Mouse (Mus musculus) mouse trophoblast stem cell (cell line): ENCODE data around the gene Mmp15.

ENCODE experiments used
- in situ Hi-C, 2 experiments: fragments of 300-500 bp; cut with MseI, MboI; formaldehyde crosslinking; loops; 2 replicates in 1 of 2; 3 replicates in 1 of 2; pipeline ENCODE4 v1.15.1; 2025

Gene Mmp15

GRCm38 (mm10) chr8:95352151-95352870 lies at the start of gene Mmp15:
Mmp15 (plus strand) TSS chr8:95352268.
- in situ Hi-C loops: loop anchor here (5.0 to 10.0 kb wide), 2 partner anchors 72 to 75 kb away; no protein-coding TSS in a partner anchor

GRCm38 (mm10) chr8:95302410-95302809 lies 49.7 kb upstream of the Mmp15 start:
- in situ Hi-C loops: no loop called here

GRCm38 (mm10) chr8:95305526-95305925 lies 46.5 kb upstream of the Mmp15 start:
- in situ Hi-C loops: loop anchor here in 1 of 2 experiments (5.0 kb wide), 1 partner anchor 48 kb away; no protein-coding TSS in a partner anchor

- in situ Hi-C loops: loop anchor here in 1 of 2 experiments (5.0 kb wide), 1 partner anchor 49 kb away; no protein-coding TSS in a partner anchor
Measured at GRCm38 (mm10) chr8:95306431-95306830, 45.6 kb upstream of the Mmp15 start, which contains the start of gene Cngb1. Cngb1 (minus strand) TSS chr8:95306585.

GRCm38 (mm10) chr8:95310342-95310970 lies 41.6 kb upstream of the Mmp15 start, which contains the start of gene Tepp:
Tepp (plus strand) TSS chr8:95310566.
- in situ Hi-C loops: no loop called here

GRCm38 (mm10) chr8:95312836-95313235 lies 39.2 kb upstream of the Mmp15 start:
- in situ Hi-C loops: no loop called here

- in situ Hi-C loops: no loop called here
Measured at GRCm38 (mm10) chr8:95313857-95314256, 38.2 kb upstream of the Mmp15 start.

- in situ Hi-C loops: no loop called here
Measured at GRCm38 (mm10) chr8:95314707-95315106, 37.4 kb upstream of the Mmp15 start.

GRCm38 (mm10) chr8:95315350-95315749 lies 36.7 kb upstream of the Mmp15 start:
- in situ Hi-C loops: no loop called here

- in situ Hi-C loops: no loop called here
Measured at GRCm38 (mm10) chr8:95320224-95321139, 31.6 kb upstream of the Mmp15 start.

GRCm38 (mm10) chr8:95323201-95323600 lies 28.9 kb upstream of the Mmp15 start:
- in situ Hi-C loops: no loop called here

GRCm38 (mm10) chr8:95324646-95325045 lies 27.4 kb upstream of the Mmp15 start:
- in situ Hi-C loops: no loop called here

GRCm38 (mm10) chr8:95326822-95327221 lies 25.2 kb upstream of the Mmp15 start:
- in situ Hi-C loops: no loop called here

GRCm38 (mm10) chr8:95327866-95328465 lies 24.1 kb upstream of the Mmp15 start:
- in situ Hi-C loops: no loop called here

GRCm38 (mm10) chr8:95330367-95330766 lies 21.7 kb upstream of the Mmp15 start:
- in situ Hi-C loops: no loop called here

- in situ Hi-C loops: no loop called here
Measured at GRCm38 (mm10) chr8:95331156-95331719, 20.8 kb upstream of the Mmp15 start.

- in situ Hi-C loops: no loop called here
Measured at GRCm38 (mm10) chr8:95331720-95332436, 20.2 kb upstream of the Mmp15 start, which contains the start of the genes Zfp319 and Usb1. Zfp319 (minus strand) TSS chr8:95331950. Usb1 (plus strand) TSS chr8:95332284.

- in situ Hi-C loops: no loop called here
Measured at GRCm38 (mm10) chr8:95332437-95333199, 19.4 kb upstream of the Mmp15 start.

GRCm38 (mm10) chr8:95335706-95336105 lies 16.4 kb upstream of the Mmp15 start:
- in situ Hi-C loops: no loop called here
